Mouse (Mus musculus): ENCODE data around the gene Napsa. TPM values are rescaled to one million over a fixed set of nuclear protein-coding genes. Genes with fewer than 3 reads are reported as not detected.

Gene Napsa
- polyA plus RNA-seq, 1 experiment from 2014 or later = 1.7 TPM

DNA sequence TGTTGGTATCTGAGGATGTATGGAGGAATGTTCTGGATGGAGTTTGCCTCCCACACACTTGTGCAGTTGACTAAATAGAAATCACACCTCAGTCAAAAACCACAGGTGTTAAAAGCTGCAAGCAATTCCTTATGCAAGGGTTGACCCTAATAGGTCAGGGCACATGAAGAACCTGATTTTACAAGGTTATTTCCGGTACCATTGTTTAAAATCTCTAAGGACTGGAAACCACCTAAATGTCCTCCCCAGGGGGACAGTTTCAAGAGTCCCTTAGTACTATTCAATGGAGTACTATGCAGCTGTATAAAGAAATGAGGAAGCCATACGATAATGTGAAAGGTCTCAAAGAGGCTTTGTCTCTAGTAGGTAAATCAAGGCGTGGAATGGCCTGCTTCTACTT lies 25.9 kb upstream of the Napsa start:
- Histone ChIP-seq H3K4me1 (replicated peaks) (peaks cover 13% of the 10 kb centered on the region), H3K4me2 (no peak overlapping the region), H3K4me3 (no peak overlapping the region), H3K27me3 (no peaks in the 10 kb centered on the region), H3K9me3 (no peaks in the 10 kb centered on the region), H3K27ac (no peak overlapping the region), H3K36me3 (peaks cover 32% of the 10 kb centered on the region), H3K9ac (no peak overlapping the region)
- 98% methylated on average over 3 of the region's 3 CpGs for WGBS
- ATAC-seq (ENCODE audit: low FRiP score) = no peak

DNA sequence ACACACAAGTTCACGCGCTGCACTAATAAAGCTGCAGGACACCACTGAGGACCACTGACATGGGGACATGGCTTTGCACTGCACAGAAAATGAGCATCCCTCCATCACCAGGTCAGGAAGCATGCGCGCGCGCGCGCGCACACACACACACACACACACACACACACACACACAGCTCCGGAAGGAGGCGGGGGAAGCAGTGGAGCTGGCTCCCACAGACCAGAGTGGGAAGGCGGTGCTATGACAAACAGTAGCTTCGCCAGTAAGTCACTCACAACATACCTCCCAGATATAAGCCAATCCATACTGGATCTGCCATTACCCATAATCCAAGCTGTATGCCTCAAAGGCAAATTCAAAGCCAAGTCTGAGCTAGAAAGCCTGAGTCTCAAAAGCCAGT lies 25.1 kb upstream of the Napsa start:
- 99% methylated on average over 13 of the region's 13 CpGs for WGBS
- peak overlapping the region; percentile 93; the same call in 1 of the 2 replicates for H3K4me2 ChIP-seq
- peaks cover 33% of the 10 kb centered on the region for H3K36me3 ChIP-seq
- peak overlapping the region; percentile 73 for H3K9ac ChIP-seq
- no peaks in the 10 kb centered on the region for H3K9me3 ChIP-seq
- ATAC-seq (ENCODE audit: low FRiP score) = no peak
- no peak overlapping the region for H3K4me3 ChIP-seq
- H3K4me1 ChIP-seq (replicated peaks) = peaks cover 13% of the 10 kb centered on the region
- H3K27me3 ChIP-seq = no peaks in the 10 kb centered on the region
- no peak overlapping the region for H3K27ac ChIP-seq

DNA sequence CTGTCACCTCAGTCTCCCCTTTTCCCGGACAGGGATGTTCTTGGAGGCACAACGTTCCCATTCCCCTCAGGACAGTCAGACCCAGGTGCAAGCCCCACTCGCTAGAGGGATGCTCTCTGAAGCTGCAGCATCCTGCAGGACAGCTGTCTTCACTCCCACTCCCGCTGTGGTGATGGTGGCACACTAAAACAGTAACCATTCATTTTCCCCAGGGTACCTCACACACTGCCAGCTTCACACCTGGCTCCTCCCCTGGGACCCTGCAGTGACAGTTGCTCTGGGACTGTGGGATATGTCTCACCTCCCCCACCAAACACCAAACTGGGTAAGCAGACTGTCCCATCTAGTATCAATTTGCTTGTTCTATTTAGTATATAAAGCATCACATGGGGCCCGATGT lies 24.5 kb upstream of the Napsa start:
- WGBS = 20% methylated on average over 5 of the region's 5 CpGs
- Histone ChIP-seq H3K36me3 (peaks cover 31% of the 10 kb centered on the region), H3K27me3 (no peaks in the 10 kb centered on the region), H3K4me1 (replicated peaks) (peaks cover 18% of the 10 kb centered on the region), H3K9ac (peak overlapping the region; percentile 73), H3K4me3 (peak overlapping the region; percentile 58), H3K9me3 (no peaks in the 10 kb centered on the region), H3K27ac (no peak overlapping the region), H3K4me2 (peak overlapping the region; percentile 93)
- no peak for ATAC-seq (ENCODE audit: low FRiP score)

DNA sequence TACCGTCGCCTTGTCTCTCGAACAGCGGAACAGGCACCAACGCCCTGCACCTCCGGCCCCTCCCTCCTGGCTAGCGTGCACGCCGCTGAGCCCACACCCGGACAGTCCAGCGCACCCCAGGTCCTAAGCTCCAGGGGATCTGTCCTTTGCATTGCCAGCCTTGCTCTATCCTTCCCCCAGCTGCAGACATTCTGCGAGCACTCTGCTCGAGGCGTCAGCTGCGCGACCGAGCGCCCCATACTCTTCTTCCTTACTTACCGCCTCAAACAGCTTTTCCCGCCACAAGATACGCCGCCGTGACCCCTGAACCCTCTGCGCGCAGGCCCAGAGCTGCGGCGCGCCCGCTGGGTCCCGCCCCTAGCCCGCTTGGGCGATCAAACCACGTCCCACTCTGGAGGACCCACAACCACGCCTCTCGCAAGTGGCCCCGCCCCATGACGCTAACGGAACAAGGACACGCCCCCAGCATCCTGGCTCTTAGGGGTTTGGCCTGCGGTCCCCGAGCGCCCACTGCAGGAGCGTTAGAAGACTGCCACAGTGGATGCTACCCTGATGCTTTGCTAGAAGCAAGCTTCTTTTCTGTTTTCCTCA lies 23.6 kb upstream of the Napsa start, which contains the start of gene Pold1:
Gene Pold1, minus strand, starts transcription at position 353 of the 591 bp plus-strand sequence.
- Histone ChIP-seq H3K4me2 (peak within 1 kb of the TSS; percentile 93), H3K4me1 (replicated peaks) (peaks cover 27% of the 10 kb centered on the region), H3K36me3 (peaks cover 31% of the 10 kb centered on the region), H3K27ac (peak within 1 kb of the TSS; percentile 74), H3K4me3 (peak within 1 kb of the TSS; percentile 58), H3K9me3 (no peaks in the 10 kb centered on the region), H3K27me3 (no peaks in the 10 kb centered on the region), H3K9ac (peak within 1 kb of the TSS; percentile 73)
- peak; percentile 89 for ATAC-seq (ENCODE audit: low FRiP score)
- WGBS = under 1% methylated on average over 43 of the region's 43 CpGs

DNA sequence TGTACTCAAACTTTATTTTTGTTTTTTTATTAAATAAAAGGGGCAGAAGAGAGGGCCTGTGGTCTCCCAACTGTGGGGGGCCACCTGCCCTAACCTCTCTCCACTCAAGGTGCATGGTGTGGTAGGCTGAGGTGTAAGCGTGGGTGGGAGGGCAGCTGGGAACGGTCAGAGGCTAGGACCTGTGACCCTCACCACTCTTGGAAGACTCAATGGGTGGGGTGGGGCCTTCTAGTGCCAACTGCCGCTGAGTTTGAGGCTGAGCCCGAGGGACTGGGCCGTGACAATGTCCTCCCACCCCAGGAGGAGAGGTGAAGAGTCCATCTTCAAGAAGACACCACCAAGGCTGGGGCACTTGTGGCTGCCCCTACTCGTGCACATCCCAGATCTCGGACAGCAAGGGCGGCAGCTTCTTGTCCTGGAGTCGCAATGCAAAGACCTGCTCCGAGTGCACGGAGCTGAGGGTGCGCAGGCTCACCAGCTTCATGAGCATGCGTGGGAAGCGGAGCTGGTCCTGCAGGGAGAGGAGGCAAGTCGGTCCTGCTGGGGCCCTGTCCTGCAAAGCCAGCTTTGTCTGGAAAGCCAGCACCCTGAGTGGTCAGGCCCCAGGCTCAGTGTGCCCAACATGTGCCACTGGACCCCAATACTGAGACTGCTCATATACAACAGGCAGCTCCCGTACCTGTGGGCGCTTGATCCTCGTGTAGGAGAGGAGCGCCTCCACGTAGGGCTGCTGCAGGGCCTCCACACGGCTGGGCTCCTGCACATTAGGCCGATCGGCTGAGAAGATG lies 22.4 kb upstream of the Napsa start:
- H3K4me2 ChIP-seq = no peak overlapping the region
- H3K9me3 ChIP-seq = no peaks in the 10 kb centered on the region
- H3K9ac ChIP-seq = no peak overlapping the region
- no peak for ATAC-seq (ENCODE audit: low FRiP score)
- H3K4me1 ChIP-seq (replicated peaks) = peaks cover 30% of the 10 kb centered on the region
- H3K4me3 ChIP-seq = no peak overlapping the region
- H3K36me3 ChIP-seq = peaks cover 31% of the 10 kb centered on the region
- 97% methylated on average over 23 of the region's 23 CpGs for WGBS
- no peak overlapping the region for H3K27ac ChIP-seq
- no peaks in the 10 kb centered on the region for H3K27me3 ChIP-seq

DNA sequence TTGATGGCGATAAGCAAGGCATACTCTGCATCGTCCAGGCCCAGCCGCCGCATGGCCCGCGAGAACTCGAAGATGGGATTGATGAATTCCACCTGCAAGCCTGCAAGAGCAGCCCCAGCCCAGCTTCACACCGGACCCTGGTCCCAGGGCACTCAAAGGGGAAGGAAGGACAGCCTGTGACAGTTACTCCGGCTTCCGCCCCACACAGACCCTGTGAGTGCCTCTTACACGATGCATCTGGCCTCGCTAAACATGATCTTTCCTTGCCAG lies 21.8 kb upstream of the Napsa start:
- H3K4me3 ChIP-seq = no peak overlapping the region
- WGBS = 97% methylated on average over 12 of the region's 12 CpGs
- H3K27ac ChIP-seq = no peak overlapping the region
- peaks cover 31% of the 10 kb centered on the region for H3K36me3 ChIP-seq
- H3K4me2 ChIP-seq = no peak overlapping the region
- no peaks in the 10 kb centered on the region for H3K9me3 ChIP-seq
- no peak overlapping the region for H3K9ac ChIP-seq
- H3K27me3 ChIP-seq = 0 out of 2 replicates have a peak, but pooled peaks cover 2% of the 10 kb centered on the region
- ATAC-seq (ENCODE audit: low FRiP score) = no peak
- peaks cover 30% of the 10 kb centered on the region for H3K4me1 ChIP-seq (replicated peaks)

DNA sequence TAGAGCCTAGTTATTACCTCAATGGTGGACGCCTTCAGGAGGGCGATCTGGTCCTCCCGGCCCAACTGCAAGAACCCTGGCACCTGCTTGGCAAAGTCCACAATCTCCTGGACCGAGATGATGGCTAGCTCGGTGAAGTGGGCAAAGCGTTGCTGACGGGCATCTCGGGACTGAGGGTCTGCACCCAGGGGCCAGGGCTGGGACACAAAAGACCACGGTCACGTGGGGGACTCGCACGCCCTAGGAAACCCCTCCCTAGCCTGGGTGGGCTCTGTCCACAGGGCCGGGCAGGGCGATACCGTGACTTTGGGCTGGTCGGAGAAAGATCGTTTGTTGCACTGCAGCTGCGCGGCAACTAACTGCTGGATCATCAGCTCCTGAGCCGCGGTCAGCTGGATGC lies 20.9 kb upstream of the Napsa start:
- Histone ChIP-seq H3K4me2 (no peak overlapping the region), H3K9ac (no peak overlapping the region), H3K4me1 (replicated peaks) (peaks cover 30% of the 10 kb centered on the region), H3K36me3 (peaks cover 31% of the 10 kb centered on the region), H3K9me3 (no peaks in the 10 kb centered on the region), H3K4me3 (no peak overlapping the region), H3K27me3 (peaks cover 10% of the 10 kb centered on the region; the same call in 1 of the 2 replicates), H3K27ac (no peak overlapping the region)
- WGBS = 94% methylated on average over 21 of the region's 21 CpGs
- ATAC-seq (ENCODE audit: low FRiP score) = no peak

DNA sequence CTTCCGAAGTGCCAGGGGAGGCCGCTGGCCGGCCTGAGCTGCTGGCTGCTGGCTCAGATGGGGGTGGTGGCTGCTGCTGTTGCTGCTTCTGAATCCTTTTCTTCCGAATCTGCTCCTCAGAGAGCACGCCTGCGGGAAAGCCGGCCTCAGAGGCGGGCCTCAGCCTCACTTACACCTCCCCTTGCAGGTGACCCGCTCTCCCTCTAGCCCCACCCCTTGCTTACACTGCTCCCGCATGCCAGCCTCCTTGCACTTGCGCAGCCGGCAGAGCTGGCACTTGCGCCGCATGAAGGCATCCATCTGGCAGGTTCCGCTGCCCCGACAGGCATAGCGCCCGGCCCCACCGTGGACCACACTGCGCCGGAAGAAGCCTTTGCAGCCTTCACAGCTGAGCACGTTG lies 20.4 kb upstream of the Napsa start:
- peaks cover 15% of the 10 kb centered on the region; the same call in 1 of the 2 replicates for H3K27me3 ChIP-seq
- H3K9ac ChIP-seq = no peak overlapping the region
- H3K4me3 ChIP-seq = no peak overlapping the region
- H3K9me3 ChIP-seq = no peaks in the 10 kb centered on the region
- H3K4me2 ChIP-seq = no peak overlapping the region
- H3K27ac ChIP-seq = no peak overlapping the region
- 83% methylated on average over 22 of the region's 22 CpGs for WGBS
- no peak for ATAC-seq (ENCODE audit: low FRiP score)
- H3K36me3 ChIP-seq = peaks cover 31% of the 10 kb centered on the region
- peaks cover 30% of the 10 kb centered on the region for H3K4me1 ChIP-seq (replicated peaks)

DNA sequence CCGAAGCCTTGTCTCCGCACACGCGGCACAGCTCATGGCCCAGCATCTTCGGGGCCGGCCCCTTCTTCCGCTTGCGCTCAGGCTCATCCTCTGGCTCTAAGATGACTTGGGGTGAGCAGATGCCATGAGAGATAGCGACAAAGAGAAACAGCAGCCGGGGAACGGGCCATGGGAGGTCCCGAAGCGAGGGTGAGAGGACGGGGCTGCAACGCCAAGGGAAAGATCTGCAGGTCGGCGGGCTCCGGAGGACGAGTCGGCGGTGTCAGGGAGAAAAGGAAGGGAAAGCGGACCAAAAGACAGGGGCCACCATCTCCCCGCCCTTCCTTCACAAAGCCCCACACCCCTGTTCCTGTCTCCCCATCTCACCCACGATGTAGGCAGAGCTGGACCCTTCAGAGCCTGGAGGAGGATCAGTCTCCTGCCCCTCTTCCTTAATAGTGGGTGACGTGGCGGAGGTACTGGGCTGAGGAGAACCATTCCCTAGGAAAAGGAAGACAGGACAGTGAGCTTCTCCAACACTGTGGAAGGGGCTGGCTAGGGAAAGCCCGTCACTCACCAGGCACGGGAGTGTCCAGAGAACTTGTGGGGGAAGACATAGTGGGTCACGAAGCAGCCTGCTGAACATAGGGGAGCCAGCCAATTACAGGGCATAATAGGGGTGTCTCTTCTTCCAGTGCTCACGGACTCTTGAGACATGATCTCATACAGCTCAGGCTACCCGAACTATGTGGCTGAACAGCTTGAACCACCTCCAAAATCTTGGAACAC lies 19.9 kb upstream of the Napsa start:
- Histone ChIP-seq H3K9ac (peak overlapping the region; percentile 65; the same call in 1 of the 2 replicates), H3K27me3 (peaks cover 21% of the 10 kb centered on the region; the same call in 1 of the 2 replicates), H3K4me3 (peak overlapping the region; percentile 71), H3K9me3 (no peaks in the 10 kb centered on the region), H3K36me3 (peaks cover 31% of the 10 kb centered on the region), H3K27ac (0 out of 2 replicates have a peak overlapping the region, but pooled peaks have one; percentile 91), H3K4me1 (replicated peaks) (peaks cover 28% of the 10 kb centered on the region), H3K4me2 (peak overlapping the region; percentile 70)
- peak; percentile 15 for ATAC-seq (ENCODE audit: low FRiP score)
- WGBS = 89% methylated on average over 30 of the region's 31 CpGs

DNA sequence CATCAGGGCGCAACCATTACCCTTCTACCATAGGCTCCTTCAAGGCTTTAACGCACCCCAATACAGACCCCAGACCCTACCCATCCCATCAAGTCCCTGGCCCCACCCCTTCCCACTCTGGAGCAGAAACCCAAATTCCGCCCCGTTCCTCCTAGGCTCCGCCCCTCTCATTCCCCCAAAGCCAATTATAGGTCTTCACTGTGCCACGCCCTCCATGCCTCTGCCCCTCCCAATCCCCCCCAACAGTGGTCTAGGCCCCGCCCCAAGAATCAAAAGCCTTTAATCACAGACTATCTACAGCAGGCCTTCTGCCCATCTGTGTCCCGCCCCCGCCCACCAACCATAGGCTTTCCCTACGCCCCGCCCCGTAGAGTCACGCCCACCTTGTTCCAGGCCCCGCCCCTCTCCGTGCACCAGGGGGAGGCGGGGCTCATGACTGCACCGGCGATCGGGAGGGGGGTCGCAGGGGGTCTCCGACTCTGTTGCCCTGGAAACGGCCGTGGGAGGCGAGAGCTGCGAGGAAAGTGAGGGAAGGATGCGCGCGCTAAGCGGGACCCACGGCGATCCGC lies 18.9 kb upstream of the Napsa start:
- H3K9ac ChIP-seq = peak overlapping the region; percentile 65
- peaks cover 24% of the 10 kb centered on the region; the same call in 1 of the 2 replicates for H3K27me3 ChIP-seq
- H3K4me2 ChIP-seq = peak overlapping the region; percentile 70
- peak; percentile 76 for ATAC-seq (ENCODE audit: low FRiP score)
- 1% methylated on average over 32 of the region's 32 CpGs for WGBS
- peak overlapping the region; percentile 91 for H3K27ac ChIP-seq
- H3K4me3 ChIP-seq = peak overlapping the region; percentile 71
- H3K9me3 ChIP-seq = no peaks in the 10 kb centered on the region
- peaks cover 18% of the 10 kb centered on the region for H3K4me1 ChIP-seq (replicated peaks)
- H3K36me3 ChIP-seq = peaks cover 31% of the 10 kb centered on the region

DNA sequence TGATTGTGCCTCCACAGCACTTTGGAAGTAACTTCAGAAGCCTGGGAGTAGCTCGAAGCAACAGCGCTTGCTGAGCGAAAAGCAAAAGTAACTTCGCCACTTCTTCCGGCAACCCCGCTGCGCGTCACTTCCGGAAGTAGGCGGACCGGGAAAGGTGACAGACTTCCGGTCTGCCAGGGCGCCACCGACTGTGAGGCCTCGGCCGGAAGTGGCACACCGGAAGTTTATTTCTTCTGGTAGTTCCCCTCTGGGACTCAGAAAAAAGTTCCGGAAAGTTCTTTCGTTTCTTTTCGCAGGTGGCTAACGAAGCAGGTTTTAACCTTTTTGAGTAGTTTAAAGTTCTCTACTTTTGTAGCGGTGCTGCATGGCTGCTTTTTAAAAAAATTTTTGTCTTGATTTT lies 18.4 kb upstream of the Napsa start, which contains the start of gene Nr1h2:
Gene Nr1h2, minus strand, starts transcription at position 126 of the 400 bp plus-strand sequence.
- ATAC-seq (ENCODE audit: low FRiP score) = peak; percentile 76

DNA sequence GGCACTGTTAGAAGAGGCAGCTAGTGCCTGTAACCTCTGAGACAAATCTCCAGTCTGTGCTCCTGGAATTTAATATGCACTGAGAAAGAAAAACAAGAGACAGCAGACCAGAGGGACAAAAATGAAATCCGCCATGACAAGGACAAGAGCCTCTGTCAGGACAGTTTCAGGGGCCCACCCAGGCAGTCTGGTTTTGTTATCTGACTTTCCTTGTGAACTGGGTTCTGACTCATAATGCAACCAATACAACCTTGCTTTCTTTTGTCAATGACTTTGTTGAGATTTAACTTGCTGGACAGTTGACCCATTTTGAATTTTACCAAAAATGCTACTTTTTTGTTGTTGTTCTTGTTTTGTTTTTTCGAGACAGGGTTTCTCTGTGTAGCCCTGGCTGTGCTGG lies 14.6 kb upstream of the Napsa start:
- H3K4me1 ChIP-seq (replicated peaks) = peaks cover 12% of the 10 kb centered on the region
- no peaks in the 10 kb centered on the region for H3K36me3 ChIP-seq
- H3K9ac ChIP-seq = no peak overlapping the region; the same call in 1 of the 2 replicates
- H3K4me3 ChIP-seq = no peak overlapping the region
- no peak for ATAC-seq (ENCODE audit: low FRiP score)
- no peak overlapping the region for H3K4me2 ChIP-seq
- no peaks in the 10 kb centered on the region for H3K9me3 ChIP-seq
- 73% methylated on average over 2 of the region's 2 CpGs for WGBS
- peaks cover 24% of the 10 kb centered on the region; the same call in 1 of the 2 replicates for H3K27me3 ChIP-seq
- H3K27ac ChIP-seq = no peak overlapping the region

More for the DNA sequence above, 18.4 kb upstream of the Napsa start, which contains the start of gene Nr1h2:
- peak within 1 kb of the TSS; percentile 71 for H3K4me3 ChIP-seq
- H3K4me2 ChIP-seq = peak within 1 kb of the TSS; percentile 70
- WGBS = under 1% methylated on average over 22 of the region's 22 CpGs
- H3K9me3 ChIP-seq = no peaks in the 10 kb centered on the region
- peaks cover 24% of the 10 kb centered on the region; the same call in 1 of the 2 replicates for H3K27me3 ChIP-seq
- H3K4me1 ChIP-seq (replicated peaks) = peaks cover 16% of the 10 kb centered on the region
- peak within 1 kb of the TSS; percentile 91 for H3K27ac ChIP-seq
- H3K9ac ChIP-seq = peak within 1 kb of the TSS; percentile 65
- peaks cover 31% of the 10 kb centered on the region for H3K36me3 ChIP-seq
